Mouse (Mus musculus) gonadal fat pad, adult 2 months (tissue): Measurements from ENCODE around the gene Gramd4. TPM values are rescaled to one million over a fixed set of nuclear protein-coding genes. Genes with fewer than 3 reads are reported as not detected.

Experiments
- DNase-seq: peaks from one replicate; pipeline ENCODE4 v3.0.0-alpha.2; 2012; ENCODE audit warnings: low read depth
- polyA plus RNA-seq: library from polyadenylated mRNA; depleted of rRNA; stranded (reverse); fragments of >200 nt; gene quantifications from 2 replicates; pipeline ENCODE4 v1.2.3, GENCODE M21; 2012; rRNA removed

Gene Gramd4
- polyA plus RNA-seq, result 42.5 and 44.3 TPM in 2 replicates

DNA sequence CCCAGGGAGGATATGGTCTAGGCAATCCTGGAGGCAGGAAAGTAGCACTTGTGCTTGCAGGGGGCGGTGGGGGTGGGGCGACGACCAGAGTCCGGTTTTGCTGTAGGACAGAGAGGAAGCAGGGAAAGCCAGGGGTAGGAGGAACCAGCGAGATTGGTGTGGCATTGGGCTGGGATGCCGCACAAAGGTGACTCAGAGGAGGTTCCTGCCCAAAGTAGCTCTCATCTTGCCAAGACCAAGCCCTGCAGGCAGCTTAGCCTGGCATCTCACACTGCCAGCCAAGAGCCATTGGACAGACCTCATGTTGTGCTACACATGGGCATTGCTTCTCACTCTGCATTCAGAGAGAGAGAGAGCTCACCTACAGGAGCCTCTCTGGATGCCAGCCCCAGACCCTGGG is at the start of gene Gramd4:
Gramd4 (plus strand) TSS at position 283 of the 400 bp plus-strand sequence.
- DNase-seq, result peak; percentile 81

DNA sequence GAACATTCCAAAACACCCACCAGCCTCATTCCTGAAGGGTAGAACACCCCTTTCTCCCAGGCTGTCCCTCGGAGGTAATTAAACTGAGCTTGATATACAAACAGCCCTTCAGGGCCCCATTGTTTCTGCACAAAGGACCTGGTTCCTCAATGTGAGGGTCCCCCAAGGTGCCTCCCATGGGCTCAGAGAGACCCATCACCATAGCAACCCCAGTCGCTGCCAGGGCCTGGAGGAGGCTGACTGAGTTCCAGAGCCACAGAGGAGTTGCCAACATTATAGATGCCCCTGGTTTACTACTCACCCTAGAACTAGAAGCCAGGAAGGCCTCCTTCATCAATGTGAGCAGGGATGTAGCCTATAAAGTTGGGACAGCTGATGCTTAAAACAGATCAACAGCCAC is 44.4 kb upstream of the Gramd4 start:
- no peak for DNase-seq

DNA sequence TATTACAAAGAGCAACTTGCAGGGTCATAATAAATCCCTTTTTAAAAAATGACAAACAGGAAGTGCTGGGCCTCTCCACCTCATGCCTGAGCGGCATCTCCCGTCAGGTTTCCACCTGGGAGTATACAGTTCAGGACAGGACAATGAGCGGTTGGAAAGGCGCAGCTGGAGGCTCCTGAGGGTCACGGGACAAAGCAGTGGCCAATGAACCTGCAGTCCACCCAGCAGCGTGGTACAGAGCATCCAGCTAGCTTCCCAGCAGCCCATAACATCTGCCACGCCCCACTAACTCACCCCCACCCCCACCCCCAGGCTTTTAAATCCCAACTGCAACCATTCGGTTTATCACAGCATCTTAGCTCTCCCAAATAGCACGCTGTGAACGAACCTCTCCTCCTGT is 43.8 kb upstream of the Gramd4 start:
- no peak for DNase-seq

DNA sequence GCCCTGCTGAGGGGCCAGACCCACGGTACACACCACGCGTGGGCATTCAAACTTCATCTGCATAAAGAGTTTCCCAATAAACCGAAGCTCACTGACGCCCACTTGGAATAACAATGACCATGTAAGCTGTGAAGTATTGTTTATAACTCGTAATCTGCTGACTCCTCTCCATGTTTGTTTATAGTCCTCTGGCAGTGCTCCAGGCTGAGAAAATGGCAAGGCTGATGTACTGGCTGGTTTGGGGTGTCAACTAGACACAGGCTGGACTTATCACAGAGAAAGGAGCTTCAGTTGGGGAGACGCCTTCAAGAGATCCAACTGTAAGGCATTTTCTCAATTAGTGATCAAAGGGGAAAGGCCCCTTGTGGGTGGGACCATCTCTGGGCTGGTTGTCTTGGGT is 42.5 kb upstream of the Gramd4 start:
- DNase-seq, result no peak

DNA sequence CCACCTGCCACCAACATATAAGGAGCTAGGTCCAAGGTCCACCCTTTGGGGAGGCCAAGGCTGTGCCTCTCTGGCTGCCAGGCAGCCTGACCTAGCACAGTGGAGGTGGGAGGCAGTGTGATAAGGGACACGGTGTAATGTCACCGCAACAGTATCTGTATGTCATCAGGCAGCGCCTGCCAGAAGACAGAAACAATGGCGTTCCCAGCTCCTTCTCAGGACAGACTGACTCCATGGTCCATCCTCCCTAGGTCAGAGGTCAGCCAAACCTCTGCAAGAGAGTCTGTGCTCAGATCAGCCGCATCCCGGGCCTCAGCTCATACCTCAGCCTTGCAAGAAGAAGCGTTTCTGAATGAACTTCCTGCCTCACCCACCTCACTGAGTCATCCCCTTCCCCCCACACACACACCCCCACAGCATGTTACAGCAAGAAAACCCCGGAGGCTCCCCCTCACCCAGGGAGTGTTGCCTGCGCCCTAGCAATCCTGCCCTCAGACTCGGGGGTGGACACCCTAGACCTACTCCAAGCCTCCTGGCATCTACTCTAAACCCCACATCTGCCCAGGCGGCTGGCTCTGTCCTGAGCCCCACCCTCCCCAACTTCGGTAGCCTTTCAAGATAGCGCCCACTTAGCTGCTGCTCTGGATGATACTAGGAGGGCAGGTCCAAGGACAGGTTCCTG is 41.5 kb upstream of the Gramd4 start:
- no peak for DNase-seq

DNA sequence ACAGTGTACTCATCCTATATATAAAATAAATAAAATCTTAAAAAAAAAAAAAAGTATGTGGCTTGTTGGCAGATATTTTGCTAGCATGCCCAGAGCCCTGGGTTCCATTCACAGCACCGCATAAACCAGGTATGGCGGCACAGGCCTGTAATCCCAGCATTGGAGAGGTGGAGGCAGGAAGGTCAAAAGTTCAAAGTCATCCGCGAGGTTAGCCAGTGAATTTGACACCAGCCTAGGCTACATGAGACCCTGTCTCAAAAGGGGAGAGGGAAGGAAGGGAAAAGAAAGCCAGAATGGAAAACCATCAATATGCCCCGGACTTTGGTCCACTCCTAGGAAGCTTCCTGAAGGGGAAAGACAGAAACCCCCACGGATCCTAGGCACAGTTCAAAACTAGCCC is 40.2 kb upstream of the Gramd4 start:
- no peak for DNase-seq

DNA sequence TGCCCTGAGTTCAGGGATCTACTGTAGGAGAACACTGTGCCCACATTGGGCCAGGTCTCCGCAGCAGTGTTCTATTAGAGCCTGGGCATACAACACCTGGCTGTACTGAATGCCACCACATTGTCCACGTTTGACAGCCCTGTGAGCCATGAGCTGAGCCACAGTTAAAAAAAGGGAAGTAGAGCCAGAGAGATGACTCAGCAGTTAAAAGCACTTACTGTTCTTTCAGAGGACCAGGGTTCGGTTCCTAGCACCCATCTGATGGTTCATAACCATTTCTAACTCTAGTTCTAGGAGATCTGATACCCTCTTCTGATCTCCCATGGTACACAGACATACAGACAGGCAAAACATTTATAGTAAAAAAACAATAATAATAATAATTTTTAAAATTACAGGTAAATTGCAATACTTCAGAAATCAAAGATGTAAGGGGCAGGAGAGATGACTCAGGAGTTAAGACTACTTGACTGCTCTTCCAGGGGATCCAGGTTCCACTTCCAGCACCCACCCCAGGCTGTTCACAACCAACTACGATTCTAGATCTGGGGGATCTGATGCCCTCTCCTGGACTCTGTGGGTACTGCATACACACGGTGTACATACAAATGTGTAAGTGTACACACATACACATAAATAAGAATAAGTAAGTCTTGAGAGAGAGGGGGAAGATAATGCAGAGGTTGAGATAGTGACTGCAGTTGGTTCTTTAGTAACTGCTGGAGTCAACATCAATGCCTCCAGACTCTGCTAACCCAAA is 38.6 kb upstream of the Gramd4 start:
- DNase-seq, result no peak

DNA sequence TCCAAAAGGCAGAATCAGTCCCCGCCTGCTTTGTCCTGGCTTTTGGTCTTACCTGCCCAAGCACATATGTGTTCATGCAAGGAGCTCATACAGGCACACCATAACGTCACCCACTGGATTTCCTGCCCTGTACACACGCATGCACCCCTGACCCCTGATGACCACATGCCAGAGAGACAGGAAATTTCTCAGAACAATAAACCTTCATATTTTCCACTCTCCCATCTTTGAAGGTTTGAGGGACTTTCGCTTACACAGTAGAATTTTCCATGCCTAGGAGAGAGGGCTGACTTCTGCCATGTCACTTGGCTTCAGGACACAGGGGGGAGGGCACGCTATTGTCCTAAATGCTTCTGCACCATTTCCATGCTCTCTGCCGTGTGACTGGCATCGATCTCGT is 37.5 kb upstream of the Gramd4 start:
- DNase-seq, result no peak

DNA sequence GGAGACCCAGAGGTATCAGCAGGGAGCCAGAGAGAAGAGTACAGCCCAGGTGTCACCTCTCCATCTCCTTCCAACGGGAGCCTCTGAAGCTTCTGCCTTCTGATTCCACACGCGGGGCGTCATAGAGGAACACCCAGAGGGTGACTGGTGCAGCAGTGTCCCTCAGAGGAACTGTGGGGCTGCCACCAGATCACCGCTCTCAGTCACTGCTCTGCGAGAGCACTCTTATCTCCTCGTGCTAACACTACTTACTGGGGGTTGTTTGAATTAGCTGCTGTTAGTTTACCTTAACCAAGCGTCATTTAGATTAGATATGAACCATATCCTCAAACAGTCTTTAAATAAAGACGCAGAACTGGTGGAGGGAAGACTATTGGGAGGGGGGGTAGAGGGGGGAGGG is 36.2 kb upstream of the Gramd4 start:
- no peak for DNase-seq

DNA sequence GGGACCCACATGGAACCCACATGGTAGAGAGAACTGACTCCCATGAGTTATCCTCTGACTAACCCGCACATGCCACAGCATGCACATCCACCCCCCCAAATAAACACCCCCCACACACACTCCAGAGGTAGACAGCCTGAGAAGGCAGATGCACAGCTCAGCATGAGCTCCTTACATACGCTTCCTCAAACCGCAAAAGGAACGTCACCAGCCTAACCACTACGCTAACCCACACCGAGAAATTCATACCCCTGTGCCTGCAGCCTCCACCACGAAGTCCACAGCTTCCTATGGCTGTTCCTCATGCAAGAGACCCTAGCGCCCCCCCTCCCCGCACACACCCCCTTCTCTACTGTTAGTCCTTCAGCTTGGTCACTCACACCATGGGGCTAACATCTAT is 35.5 kb upstream of the Gramd4 start:
- no peak for DNase-seq

DNA sequence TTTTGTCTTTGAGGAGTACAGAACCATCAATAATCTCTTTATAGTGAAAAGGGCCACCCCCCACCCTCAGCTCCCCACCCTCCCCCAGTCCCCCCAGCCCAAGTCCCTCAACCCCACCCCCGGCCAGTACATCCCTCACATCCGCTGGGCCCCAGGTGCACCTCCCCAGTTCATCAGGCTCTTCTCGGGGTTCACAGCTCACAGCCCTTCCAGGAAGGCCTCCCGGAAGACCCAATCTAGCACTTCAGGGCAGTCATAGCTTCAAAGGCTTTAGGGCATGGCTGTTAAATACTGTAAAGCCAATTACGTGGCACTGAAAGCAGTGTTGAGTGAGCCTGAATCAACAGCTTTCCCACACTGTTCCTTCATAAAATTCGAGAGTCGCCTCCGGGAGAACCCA is 29.6 kb upstream of the Gramd4 start:
- no peak for DNase-seq

DNA sequence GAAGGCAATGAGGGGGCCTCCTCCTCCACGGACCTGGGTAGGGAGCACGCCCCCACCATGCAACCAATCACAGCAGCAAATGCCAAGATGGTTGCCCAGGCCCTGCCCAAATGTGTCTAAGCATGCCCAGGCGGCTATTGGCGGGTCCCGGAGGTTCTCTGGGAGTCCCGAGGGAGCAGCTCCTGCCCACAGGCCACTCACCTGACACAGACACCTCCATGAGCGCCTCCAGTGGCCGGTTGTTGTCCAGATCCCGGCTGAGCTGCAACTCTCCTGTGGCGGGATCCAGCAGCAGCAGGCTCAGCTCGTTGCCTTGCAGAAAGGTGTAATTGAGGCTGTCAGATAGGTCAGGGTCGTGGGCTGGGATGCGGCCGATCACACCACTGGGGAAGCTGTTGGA is 27.5 kb upstream of the Gramd4 start:
- DNase-seq, result no peak

DNA sequence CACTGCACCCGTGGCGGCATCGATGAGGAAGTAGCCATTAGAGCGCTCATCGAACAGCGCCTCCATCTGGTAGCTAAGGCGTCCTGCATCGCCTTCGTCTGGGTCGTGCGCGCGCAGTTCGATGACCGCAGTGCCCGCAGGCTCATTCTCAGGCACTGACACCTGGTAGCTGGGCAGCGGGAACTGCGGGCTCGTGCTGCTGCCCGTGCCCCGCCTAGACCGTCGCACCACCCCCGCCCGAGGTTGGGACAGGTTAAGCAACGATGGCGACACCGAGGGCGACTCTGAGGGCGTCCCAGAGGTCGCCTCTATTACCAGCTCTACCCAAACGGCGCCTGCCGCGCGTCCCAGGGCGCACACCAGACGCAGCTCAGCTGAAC is 24.7 kb upstream of the Gramd4 start:
- DNase-seq, result no peak

DNA sequence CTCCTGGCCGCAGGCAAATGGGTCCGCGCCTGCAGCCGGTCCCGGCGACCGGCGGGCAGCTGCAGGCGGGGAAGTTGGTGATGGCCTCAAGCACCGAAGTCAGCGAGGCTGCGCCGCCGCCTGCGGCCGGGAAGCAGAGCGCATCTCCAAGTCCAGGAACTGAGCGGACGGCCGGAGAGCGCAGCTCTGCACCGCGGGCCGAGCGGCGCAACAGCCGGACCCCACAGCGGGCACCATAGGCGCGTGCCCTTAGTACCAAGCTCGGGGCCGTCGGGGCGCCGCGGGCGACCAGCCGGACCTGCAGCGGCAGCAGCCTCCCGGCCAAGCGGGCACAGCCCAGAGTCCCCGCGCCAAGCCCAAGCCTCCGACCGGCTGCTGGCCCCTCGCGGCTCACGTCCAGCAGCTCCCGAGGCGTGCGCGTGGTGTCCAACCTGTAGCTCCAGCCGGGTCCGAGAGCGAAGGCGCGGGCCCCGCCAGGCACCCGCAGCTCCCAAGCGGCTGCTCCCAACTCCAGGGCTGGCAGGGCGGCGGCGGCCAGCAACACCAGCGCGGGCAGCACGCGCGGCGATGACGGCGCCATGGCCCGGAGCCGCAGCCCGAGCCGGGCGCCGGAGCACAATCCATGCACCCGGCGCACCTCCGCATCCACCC is 24.2 kb upstream of the Gramd4 start, which contains the start of gene Celsr1:
Celsr1 (minus strand) TSS at position 587 of the 651 bp plus-strand sequence.
- DNase-seq, result no peak

DNA sequence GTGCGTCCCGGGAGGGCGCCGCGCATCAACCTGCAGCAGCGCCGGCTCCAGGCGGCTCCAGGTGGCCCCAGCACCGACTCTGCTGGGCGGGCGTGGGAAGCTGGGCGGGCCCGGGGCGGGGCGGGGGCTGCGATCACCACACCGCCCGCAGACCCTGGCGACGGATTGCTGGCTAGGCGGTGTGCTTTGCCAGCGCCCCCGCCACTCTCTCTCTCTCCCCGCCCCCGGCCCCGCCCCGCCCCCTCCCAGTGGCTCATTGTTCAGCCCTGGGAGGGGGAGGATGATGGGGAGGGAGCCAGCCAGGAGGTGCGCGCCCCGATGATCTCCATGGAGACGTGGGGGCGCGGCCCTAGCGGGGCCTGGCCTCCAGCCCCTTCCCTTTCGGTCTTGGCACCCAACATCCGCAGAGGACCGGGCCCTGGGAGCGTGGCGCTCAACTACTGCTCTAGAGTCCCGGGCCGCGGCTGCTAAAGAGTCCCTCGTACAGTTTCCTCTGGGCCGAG is 23.4 kb upstream of the Gramd4 start:
- no peak for DNase-seq

DNA sequence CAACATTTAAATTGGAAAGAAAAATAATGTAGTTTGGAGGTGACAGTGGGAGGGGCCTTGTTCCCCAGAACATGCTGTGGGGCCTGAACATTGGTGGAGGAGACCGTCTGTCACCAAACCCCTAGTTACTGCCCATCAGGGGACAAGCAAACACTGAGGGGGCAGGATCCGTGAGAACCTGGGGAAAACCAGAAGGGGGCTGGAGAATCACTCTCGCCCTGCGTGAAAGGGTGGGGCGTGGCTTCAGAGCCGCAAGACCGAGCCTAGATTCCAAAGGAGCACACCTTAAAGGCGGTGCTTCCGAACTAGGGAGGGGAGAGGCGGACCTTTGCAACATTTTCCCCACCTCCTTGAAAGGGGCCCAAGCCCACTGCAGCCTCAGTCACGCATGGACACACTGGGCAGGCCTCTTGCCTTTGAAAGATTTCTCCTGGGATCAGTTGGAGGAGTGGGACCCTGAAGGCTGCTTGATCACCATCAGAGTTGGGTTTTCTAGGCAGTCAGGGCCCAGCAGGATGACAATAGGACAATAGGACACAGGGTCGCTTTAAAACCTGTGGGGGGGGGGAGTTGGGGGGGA is 22.6 kb upstream of the Gramd4 start:
- DNase-seq, result no peak

DNA sequence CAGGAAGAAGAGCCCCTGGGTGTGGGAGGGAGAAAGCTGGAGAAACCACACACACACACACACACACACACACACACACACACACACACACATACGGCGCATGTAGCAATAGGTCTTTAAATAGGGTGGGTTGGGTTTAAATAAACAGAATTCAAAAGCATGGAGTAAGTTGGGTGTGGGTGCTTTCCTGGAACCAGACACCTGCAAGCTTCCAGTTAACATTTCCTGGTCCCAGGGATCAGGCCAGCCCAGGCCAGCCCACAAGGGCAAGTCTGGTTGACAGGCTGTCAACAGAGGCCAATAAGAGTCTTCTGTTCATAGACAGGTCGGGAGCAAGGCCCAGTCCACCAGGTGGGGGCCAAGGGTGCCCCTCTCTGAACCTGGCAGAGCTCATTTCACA is 21.6 kb upstream of the Gramd4 start:
- DNase-seq, result no peak

DNA sequence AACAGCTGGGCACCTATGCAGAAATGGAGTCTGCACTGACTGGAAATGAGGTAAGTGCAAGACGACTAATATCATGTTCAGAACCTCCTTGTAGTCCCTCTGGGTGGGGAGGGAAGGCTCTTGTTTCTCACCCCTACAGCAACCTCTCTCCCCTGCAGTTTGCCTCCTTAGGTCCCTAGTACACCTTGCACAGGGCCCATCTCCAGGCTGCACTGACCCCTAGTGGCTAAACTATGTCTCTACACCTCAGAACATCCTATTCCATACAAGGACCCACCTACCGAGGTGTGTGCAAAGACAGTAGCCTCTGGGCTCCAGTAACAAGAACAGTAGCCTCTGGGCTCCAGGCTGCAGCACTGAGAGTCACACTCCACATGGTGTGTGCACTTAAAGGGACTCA is 18.7 kb upstream of the Gramd4 start:
- DNase-seq, result no peak

DNA sequence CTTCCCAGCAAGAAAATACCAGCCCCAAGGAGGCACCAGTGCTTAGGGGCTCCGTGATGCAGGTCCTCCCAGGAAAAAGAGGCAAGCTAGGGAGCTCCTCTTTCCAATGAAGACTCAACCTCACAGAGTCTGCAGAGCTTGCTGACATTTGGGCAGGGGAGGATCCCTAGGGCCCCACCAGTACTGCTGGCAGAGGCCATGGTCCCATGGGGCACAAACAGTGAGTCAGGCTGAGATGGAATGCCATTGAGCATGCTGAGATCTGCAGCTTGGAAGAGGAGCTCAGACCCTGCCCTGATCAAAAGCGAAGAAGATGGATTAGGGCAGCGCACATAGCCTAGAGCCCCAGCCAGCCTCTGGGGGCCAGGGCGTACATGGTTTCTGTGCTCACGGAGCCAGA is 16.1 kb upstream of the Gramd4 start:
- no peak for DNase-seq

DNA sequence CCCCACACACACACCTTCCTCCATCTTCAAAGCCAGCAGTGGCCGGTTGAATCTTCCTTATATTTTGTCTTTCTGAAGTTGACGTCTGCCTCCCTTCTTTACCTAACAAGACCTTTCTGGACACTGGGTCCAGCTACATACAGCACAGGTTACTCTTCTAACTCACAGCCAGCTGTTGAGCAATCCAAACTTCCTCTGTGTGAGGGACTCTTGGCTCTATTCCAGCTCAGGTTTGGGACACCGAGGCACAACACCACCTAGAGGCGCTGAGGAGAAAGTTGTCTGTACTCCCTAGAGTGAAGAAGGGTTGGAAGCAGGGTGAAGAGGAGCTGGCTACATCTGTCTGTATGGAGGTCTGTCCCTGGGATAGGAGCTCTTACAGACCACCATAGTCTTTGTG is 15.1 kb upstream of the Gramd4 start:
- DNase-seq, result no peak

DNA sequence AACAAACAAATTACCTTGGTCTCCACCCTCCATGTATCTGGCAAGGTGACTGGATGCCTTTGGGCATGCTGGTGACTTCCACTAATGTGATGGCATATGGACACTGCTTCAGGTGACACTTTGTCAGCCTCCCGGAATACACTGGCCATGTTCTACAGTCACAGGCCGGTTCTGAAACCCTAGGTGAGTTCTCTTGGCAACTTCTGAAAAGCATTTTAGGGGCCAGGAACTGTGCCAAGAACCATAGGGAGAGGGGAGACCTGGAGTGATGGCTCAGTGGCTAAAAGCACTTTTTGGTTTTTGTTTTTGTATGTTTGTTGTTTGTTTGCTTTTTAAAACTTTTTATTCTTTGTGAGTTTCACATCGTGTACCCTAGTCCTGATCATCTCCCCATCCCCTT is 8.0 kb upstream of the Gramd4 start:
- no peak for DNase-seq

DNA sequence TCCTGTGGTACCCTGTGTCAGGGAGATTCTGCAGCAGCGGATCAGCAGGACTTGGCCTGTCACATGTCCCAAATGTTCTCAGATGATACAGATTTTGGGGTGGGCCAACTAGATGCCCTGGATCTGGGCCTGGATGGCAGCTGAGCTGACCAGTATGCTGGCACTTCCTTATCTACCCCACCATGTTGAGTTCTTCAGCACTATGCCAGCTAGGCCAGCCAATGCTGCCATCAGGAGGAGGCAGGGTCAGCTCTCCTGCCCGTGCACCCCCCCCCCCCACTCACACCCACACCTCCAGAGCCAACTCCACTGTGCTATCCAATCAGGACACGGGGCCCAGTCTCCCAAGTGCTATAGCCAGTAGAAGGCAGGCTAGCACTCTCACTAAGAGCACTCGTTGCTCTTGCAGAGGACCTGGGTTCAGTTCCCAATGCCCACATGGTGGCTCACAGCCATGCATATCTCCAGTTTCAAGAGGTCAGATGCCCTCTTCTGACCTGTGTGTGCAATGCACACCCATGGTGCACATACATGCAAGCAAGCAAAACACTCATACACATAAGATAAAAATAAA is 7.2 kb upstream of the Gramd4 start:
- no peak for DNase-seq
